Mouse (Mus musculus) gastrocnemius, adult 2 months (tissue): ENCODE results near the gene Cpa5. TPM values are rescaled to one million over a fixed set of nuclear protein-coding genes. Genes with fewer than 3 reads are reported as not detected.
A peak's percentile ranks its signal among the peaks of the same experiment; 100 is the strongest.

Source experiments
- DNase-seq: peaks from one replicate; pipeline ENCODE4 v3.0.0; 2022
- H3K27ac ChIP-seq: fragments of 200-600 bp; 2 replicates; pipeline ENCODE4 v1.8.1; 2022; ENCODE audit warnings: mild to moderate bottlenecking
- H3K4me3 ChIP-seq: fragments of 200-600 bp; 2 replicates; pipeline ENCODE4 v1.8.1; 2022; ENCODE audit warnings: mild to moderate bottlenecking, moderate library complexity
- CTCF ChIP-seq: fragments of 200-600 bp; IDR thresholded peaks from 2 replicates; pipeline ENCODE4 v1.8.1; 2022; ENCODE audit warnings: antibody characterized with exemption, mild to moderate bottlenecking, moderate library complexity
- intact Hi-C: fragments of 180-260 bp; cut with DNase I; formaldehyde crosslinking; loops from one replicate; pipeline ENCODE4 v1.15.1; 2025
- total RNA-seq, 2 experiments: library from RNA; stranded (reverse); gene quantifications; 2 replicates each; pipeline ENCODE4 v1.2.3; 2021

Gene Cpa5
- total RNA-seq, 2 experiments from 2014 or later = not detected

DNA sequence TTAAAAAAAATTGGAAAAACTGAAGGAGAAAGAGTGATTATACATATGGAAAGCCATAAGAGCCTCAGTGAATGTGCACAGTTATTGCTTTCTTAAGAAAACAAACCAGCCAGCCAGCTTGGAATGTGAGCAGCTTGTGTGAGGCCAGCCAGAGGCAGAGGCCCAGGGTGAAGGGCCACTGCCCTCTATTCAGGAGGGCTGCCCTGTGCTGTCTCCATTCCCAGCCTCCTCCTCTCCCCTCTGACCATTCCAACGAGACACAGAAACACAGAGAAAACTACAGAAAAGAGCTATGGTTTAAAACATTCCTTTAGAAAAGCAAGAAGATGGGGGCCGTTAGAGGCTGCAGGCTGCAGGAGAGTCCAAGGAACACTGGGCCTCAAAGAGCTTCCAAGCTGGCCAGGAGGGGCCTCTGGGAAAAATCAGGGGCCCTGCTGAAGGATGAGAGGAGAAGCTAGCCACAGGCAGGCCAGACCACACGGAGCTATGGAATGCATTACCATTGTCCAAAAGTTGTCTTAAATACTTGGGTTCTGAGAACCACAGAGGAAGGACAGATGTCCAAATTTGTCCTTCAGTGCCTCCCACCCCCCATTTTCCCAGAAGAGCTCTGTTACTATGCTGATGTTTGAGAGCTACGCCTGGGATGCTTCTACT, 25.5 kb downstream of the Cpa5 start:
- Histone ChIP-seq H3K27ac (no peak overlapping the region), H3K4me3 (no peak overlapping the region)
- DNase-seq = peak; percentile 30
- intact Hi-C loops = no loop called here
- TF ChIP-seq CTCF = no peak

DNA sequence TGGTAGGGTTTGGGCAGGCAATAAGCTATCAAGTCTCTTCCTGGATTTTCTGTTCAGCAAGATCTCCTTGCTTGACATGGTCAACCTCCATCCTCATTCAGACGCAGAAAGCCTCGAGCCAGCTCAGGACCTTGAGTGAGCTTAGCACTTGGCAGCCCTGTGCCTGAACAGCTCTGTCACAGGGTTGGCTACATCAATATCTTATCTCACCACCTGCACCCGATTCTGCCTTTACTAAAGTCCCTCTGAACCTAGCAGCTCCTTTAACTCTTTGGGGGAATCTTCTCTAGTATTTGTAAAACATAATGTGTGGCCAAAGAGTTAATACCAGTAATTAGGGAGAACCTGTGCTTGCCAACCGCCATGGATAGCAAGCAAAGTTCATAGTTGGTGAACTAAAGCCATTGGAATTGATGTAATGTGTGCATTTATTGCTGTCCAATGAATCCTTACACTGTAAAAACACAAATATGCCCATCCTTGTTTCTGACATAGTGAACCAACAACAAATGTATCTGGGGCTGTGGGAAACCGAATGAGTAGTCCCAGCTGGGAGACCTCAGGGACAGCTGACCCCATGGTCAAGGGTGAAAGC, 28.0 kb downstream of the Cpa5 start, which contains the start of gene Cpa1:
TSS of gene Cpa1 (plus strand) at position 545 of the 595 bp plus-strand sequence.
- no peak for DNase-seq
- TF ChIP-seq CTCF = no peak
- intact Hi-C loops = no loop called here
- Histone ChIP-seq H3K27ac (no peak within 1 kb of the TSS), H3K4me3 (no peak within 1 kb of the TSS)

DNA sequence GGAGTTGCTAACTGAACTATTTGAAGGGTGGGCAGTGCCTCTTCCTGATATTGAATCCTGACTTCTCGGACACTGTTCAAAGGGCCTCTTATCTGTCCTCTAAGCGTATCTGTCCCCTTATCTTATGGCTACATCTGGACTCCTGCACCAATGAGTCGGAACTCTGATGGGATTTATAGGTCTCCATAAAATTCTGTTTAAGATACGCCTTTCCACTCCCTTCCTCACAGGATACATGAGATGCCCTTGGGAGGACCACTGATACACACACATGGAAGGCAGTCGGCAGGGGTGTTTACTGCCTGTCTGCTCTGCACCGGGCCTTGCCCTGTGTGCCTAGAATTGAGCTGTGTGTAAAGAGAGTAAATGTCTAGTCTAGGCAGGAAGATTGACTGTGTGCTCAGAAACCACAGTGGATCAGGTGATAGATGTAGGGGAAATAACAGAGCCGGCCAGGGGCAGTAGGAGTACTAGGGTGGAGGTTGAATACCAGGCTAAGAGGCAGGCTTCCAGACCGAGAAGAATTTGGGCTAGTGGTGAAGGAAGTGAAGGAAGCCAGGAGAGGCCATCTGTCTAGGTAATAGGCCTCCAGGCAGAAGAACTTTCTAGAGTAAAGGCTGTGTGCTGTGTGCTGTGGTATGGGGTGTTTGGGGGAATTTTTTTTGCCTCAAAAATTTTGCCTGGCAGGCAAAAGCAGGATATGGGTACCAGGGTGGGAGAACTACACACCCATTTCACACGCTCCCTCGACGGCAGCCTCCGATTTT, 33.1 kb downstream of the Cpa5 start:
- DNase-seq = peak; percentile 31
- no peak for TF ChIP-seq CTCF
- intact Hi-C loops = no loop called here
- H3K27ac ChIP-seq = no peak overlapping the region
- H3K4me3 ChIP-seq = no peak overlapping the region

DNA sequence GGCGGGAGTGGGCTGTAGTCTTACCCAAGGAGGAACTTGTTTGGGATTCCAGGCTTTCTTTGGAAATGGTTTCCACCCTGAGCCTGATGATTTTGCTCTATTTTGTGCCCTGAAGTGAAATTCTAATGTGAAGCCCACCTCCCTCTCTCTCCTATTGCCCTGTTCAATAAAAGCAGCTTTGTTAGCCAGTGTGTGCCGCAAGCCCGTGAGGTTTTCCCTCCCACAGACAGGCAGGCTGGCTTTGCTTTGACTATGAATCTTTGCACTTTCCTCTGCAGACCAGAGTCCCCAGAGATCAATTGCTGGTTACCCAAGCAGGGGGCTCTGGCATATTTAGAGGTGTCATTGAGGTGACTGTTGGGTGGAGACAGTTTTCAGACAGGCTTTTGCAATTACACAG, 33.7 kb downstream of the Cpa5 start:
- TF ChIP-seq CTCF = no peak
- intact Hi-C loops = no loop called here
- no peak for DNase-seq
- no peak overlapping the region for H3K4me3 ChIP-seq
- H3K27ac ChIP-seq = no peak overlapping the region

- no peak for TF ChIP-seq CTCF
Observed at GRCm38 (mm10) chr6:30645379-30645778, 34.6 kb downstream of the Cpa5 start.

DNA sequence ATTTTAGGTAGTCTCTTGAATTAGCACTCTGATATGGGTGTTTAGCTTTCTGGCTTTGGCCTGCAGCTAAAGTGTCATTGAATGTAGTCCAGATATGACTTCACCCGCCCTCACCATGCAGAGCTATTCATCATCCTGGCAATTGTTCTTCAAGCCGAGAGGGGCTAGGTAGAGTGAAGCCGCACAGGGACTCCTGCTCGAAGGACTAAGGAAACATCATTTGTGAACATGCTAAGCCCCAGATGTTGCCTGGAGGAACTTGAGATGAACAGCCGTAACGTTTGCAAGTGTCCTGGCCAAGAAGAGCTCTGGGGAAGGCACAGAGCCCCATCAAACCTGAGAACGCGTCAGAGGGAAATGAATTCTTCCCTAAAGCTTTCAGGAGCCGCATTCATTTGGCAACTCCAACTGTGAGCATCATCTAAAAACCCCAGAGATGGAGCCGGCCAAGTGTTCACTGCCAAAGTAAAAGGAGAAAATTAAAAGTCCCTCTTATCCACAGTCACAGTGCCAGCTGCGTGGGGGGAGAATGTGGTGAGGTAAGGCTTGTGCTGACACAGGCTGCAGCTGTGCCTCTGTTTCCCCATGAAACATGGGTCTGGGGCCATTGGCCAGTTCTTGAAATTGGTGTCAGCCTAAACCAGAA, 39.0 kb downstream of the Cpa5 start:
- Histone ChIP-seq H3K27ac (peak overlapping the region; percentile 4; the same call in 1 of the 2 replicates), H3K4me3 (0 out of 2 replicates have a peak overlapping the region, but pooled peaks have one; percentile 13)
- intact Hi-C loops = no loop called here
- DNase-seq = peak; percentile 62
- TF ChIP-seq CTCF = no peak

More at GRCm38 (mm10) chr6:30645379-30645778, 34.6 kb downstream of the Cpa5 start:
- no peak overlapping the region for H3K4me3 ChIP-seq
- H3K27ac ChIP-seq = no peak overlapping the region
- intact Hi-C loops = no loop called here
- no peak for DNase-seq

DNA sequence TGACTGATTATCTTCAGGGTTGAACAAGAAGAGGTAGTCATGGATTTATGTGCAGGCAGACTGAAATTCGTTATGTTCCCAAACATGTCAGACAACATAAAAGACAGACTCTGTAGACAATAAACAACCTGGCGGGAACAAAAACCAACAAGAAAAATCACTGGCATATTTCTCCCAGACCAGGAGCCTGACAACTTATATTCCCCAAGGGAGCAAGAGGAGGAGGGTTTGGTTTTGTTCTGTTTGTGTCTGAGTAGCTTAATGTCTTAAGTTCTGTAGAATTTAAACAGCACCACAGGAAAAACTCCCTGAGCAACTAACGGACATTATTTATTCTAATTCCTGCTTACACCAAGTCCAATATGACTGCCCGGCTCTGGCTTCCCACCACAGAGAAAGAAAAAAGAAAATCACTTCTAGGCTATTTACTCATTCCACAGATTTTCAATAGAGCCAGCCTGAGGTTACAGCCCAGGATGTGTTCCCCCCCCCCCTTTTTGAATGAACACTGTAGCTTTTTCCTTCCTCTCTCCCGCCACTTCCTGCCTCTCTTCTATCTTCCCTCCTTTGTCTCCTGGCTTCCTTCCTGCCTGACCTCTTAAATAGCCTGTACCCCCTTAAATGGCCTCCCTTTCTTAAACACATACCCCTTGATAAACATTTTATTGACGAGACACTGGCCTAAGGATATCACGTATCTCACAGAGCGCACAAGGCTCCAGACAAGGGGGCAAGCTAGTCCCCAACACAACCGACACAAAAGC, 41.8 kb downstream of the Cpa5 start:
- TF ChIP-seq CTCF = no peak
- intact Hi-C loops = no loop called here
- H3K27ac ChIP-seq = peak overlapping the region; percentile 28; the same call in 1 of the 2 replicates
- no peak for DNase-seq
- no peak overlapping the region for H3K4me3 ChIP-seq

GRCm38 (mm10) chr6:30653518-30653917, 42.7 kb downstream of the Cpa5 start:
- no peak for DNase-seq
- Histone ChIP-seq H3K4me3 (no peak overlapping the region), H3K27ac (no peak overlapping the region)
- TF ChIP-seq CTCF = no peak
- intact Hi-C loops = no loop called here

DNA sequence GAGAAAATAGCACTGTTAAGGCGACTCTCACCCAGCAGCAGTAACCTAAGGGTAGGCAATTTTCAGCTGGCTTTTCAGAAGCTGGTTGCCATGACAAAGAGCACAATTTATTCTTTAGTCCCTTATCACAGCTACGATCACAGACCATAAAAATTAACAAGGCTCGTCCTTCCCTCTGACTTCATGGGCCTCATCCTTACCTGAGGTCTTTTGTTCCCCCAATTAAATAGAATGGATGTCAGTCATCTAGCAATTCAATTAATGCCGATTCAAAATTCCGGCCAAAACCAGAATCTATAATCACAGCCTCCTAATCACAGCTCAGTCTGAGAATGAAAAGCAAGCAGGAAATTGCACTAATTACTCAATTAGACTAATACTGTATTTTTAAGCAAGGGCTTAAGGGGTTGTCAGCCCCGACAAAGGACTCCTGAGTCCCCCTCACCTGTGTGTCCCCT, 43.6 kb downstream of the Cpa5 start:
- intact Hi-C loops = no loop called here
- Histone ChIP-seq H3K4me3 (no peak overlapping the region), H3K27ac (no peak overlapping the region)
- no peak for DNase-seq
- TF ChIP-seq CTCF = no peak

DNA sequence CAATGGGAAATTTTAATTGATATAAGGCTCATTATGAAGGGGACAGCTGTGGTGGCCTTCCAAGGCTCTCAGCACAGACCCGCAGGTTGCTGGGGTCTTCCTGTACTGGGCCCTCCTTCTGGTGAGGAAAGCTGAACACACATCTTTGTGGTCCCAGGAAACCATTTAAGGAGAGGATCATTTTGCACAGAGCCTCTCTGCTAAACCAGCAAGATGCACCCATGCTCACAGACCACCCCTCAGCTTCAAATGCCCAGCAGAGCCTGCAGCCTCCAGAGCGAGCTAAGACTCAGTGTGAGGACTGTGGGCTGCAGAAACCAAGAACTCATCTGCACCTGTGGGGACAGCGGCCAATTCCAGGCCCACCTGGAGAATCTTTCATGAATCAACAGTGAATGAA, 44.1 kb downstream of the Cpa5 start:
- Histone ChIP-seq H3K4me3 (no peak overlapping the region), H3K27ac (no peak overlapping the region)
- intact Hi-C loops = no loop called here
- no peak for TF ChIP-seq CTCF
- no peak for DNase-seq

GRCm38 (mm10) chr6:30657279-30657678, 46.5 kb downstream of the Cpa5 start:
- no peak for DNase-seq
- intact Hi-C loops = no loop called here
- no peak for TF ChIP-seq CTCF
- Histone ChIP-seq H3K4me3 (no peak overlapping the region), H3K27ac (no peak overlapping the region)

- TF ChIP-seq CTCF = no peak
- no peak for DNase-seq
- intact Hi-C loops = no loop called here
- Histone ChIP-seq H3K4me3 (no peak overlapping the region), H3K27ac (no peak overlapping the region)
Observed at GRCm38 (mm10) chr6:30658619-30659018, 47.8 kb downstream of the Cpa5 start.
